Mouse (Mus musculus) liver, adult (tissue): ENCODE measurements at regions not wholly inside any gene's neighbourhood (a gene's known extent, or its start where the extent isn't known, plus 50 kb on each side); places are given as distances from the start of the nearest gene placed in this dataset.

Source experiments
- GATA4 ChIP-seq: IDR thresholded peaks from 2 replicates; pipeline ENCODE4 v1.6.1; 2014; ENCODE audit warnings: mild to moderate bottlenecking, low read length; ENCODE audit not compliant: insufficient replicate concordance

- TF ChIP-seq GATA4, result no peak
Observed at GRCm38 (mm10) chr8:10914616-10915015, 93.6 kb downstream of the Irs2 start.

- peak; percentile 95 for TF ChIP-seq GATA4
Observed at GRCm38 (mm10) chr8:10912436-10912835, 95.8 kb downstream of the Irs2 start.

GRCm38 (mm10) chr8:10911371-10911770, 96.9 kb downstream of the Irs2 start:
- TF ChIP-seq GATA4, result peak; percentile 36; the same call in 1 of the 2 replicates

- TF ChIP-seq GATA4, result no peak
Observed at GRCm38 (mm10) chr8:10910954-10911353, 97.3 kb downstream of the Irs2 start.

- TF ChIP-seq GATA4, result peak; percentile 23; the same call in 1 of the 2 replicates
Observed at GRCm38 (mm10) chr8:10910244-10910872, 97.9 kb downstream of the Irs2 start.

- no peak for TF ChIP-seq GATA4
Observed at GRCm38 (mm10) chr8:10909155-10909554, 99.1 kb downstream of the Irs2 start.

- TF ChIP-seq GATA4, result no peak
Observed at GRCm38 (mm10) chr8:10906353-10906752, 101.9 kb downstream of the Irs2 start.

GRCm38 (mm10) chr8:10905761-10906160, 102.5 kb downstream of the Irs2 start:
- no peak for TF ChIP-seq GATA4

- TF ChIP-seq GATA4, result no peak
Observed at GRCm38 (mm10) chr8:10903957-10904356, 104.3 kb downstream of the Irs2 start.

- no peak for TF ChIP-seq GATA4
Observed at GRCm38 (mm10) chr8:10901954-10902353, 106.3 kb downstream of the Irs2 start.

GRCm38 (mm10) chr8:10901014-10901413, 107.2 kb downstream of the Irs2 start:
- no peak for TF ChIP-seq GATA4

- no peak for TF ChIP-seq GATA4
Observed at GRCm38 (mm10) chr8:10899581-10900155, 108.6 kb downstream of the Irs2 start.

GRCm38 (mm10) chr8:10898562-10899527, 109.4 kb downstream of the Irs2 start:
- no peak for TF ChIP-seq GATA4

GRCm38 (mm10) chr8:10897573-10897972, 110.7 kb downstream of the Irs2 start:
- TF ChIP-seq GATA4, result no peak

GRCm38 (mm10) chr8:10895178-10895577, 113.1 kb downstream of the Irs2 start:
- no peak for TF ChIP-seq GATA4

- TF ChIP-seq GATA4, result no peak
Observed at GRCm38 (mm10) chr8:10894306-10894705, 114.0 kb downstream of the Irs2 start.
